Mouse (Mus musculus) limb, embryonic 15.5 days (tissue): ENCODE measurements around the gene Psma2. TPM values are rescaled to one million over a fixed set of nuclear protein-coding genes. Genes with fewer than 3 reads are reported as not detected.

Experiments
- ATAC-seq: fragments of 200-750 bp; cut with Nextera tagmentation; 2 replicates; pipeline ENCODE4 v1.8.0; 2017; ENCODE audit warnings: low read depth, moderate TSS enrichment; ENCODE audit not compliant: insufficient number of reproducible peaks, low FRiP score, low TSS enrichment
- H3K27ac ChIP-seq: fragments of 300-500 bp; sonication (generic); 2 replicates; pipeline ENCODE4 v1.5.1; 2015; ENCODE audit warnings: moderate library complexity, mild to moderate bottlenecking, inconsistent platforms
- H3K27me3 ChIP-seq: fragments of 300-500 bp; sonication (generic); 2 replicates; pipeline ENCODE4 v1.6.1; 2015; ENCODE audit warnings: inconsistent platforms
- H3K36me3 ChIP-seq: fragments of 300-500 bp; sonication (generic); 2 replicates; pipeline ENCODE4 v1.6.1; 2015; ENCODE audit warnings: inconsistent platforms
- H3K4me1 ChIP-seq: fragments of 300-500 bp; sonication (generic); 2 replicates; pipeline ENCODE4 v1.6.1; 2015; ENCODE audit warnings: inconsistent platforms
- H3K4me2 ChIP-seq: fragments of 300-500 bp; sonication (generic); 2 replicates; pipeline ENCODE4 v1.6.1; 2015; ENCODE audit warnings: mild to moderate bottlenecking, inconsistent platforms
- H3K4me3 ChIP-seq: fragments of 300-500 bp; sonication (generic); 2 replicates; pipeline ENCODE4 v1.5.1; 2015; ENCODE audit warnings: mild to moderate bottlenecking, inconsistent platforms
- H3K9ac ChIP-seq: fragments of 300-500 bp; sonication (generic); 2 replicates; pipeline ENCODE4 v1.6.1; 2015; ENCODE audit warnings: inconsistent platforms
- H3K9me3 ChIP-seq: fragments of 300-500 bp; sonication (generic); 2 replicates; pipeline ENCODE4 v1.6.1; 2016; ENCODE audit warnings: inconsistent platforms
- WGBS: fragments of 180-500 bp; shearing (Covaris S2); methylation state at CpG from one replicate; pipeline ENCODE4 v1.1.7; 2015; 5-methylcytosine and 5-hydroxymethylcytosine counted together
- polyA plus RNA-seq: library from polyadenylated mRNA; unstranded; fragments of >200 nt; fragmentation: Nextera tagmentation; extraction: Ambion mirVana; gene quantifications from 2 replicates; pipeline ENCODE4 v1.2.1, GENCODE M21; 2015

The Psma2 gene
- polyA plus RNA-seq, 1 experiment from 2014 or later = 178 TPM

- Histone ChIP-seq H3K4me1 (no peaks in the 10 kb centered on the region), H3K9ac (no peak overlapping the region), H3K9me3 (no peaks in the 10 kb centered on the region), H3K36me3 (no peaks in the 10 kb centered on the region), H3K27me3 (no peaks in the 10 kb centered on the region), H3K27ac (no peak overlapping the region), H3K4me2 (no peak overlapping the region), H3K4me3 (no peak overlapping the region)
- ATAC-seq = no peak
- 13% methylated on average over 2 of the region's 2 CpGs for WGBS
Measured at GRCm38 (mm10) chr13:14670342-14670741, 57.3 kb downstream of the Psma2 start.

GRCm38 (mm10) chr13:14688955-14689354, 75.9 kb downstream of the Psma2 start:
- 69% methylated on average over 3 of the region's 3 CpGs for WGBS
- Histone ChIP-seq H3K36me3 (no peaks in the 10 kb centered on the region), H3K27me3 (no peaks in the 10 kb centered on the region), H3K4me2 (no peak overlapping the region), H3K9me3 (no peaks in the 10 kb centered on the region), H3K27ac (no peak overlapping the region), H3K9ac (no peak overlapping the region), H3K4me3 (no peak overlapping the region), H3K4me1 (no peaks in the 10 kb centered on the region)
- no peak for ATAC-seq

GRCm38 (mm10) chr13:14716801-14717200, 103.8 kb downstream of the Psma2 start:
- Histone ChIP-seq H3K9me3 (no peaks in the 10 kb centered on the region), H3K27ac (peak overlapping the region; percentile 47; the same call in 1 of the 2 replicates), H3K4me1 (no peaks in the 10 kb centered on the region), H3K36me3 (no peaks in the 10 kb centered on the region), H3K4me3 (no peak overlapping the region), H3K27me3 (no peaks in the 10 kb centered on the region), H3K9ac (no peak overlapping the region), H3K4me2 (no peak overlapping the region)
- no peak for ATAC-seq
- 71% methylated on average over 2 of the region's 2 CpGs for WGBS

GRCm38 (mm10) chr13:14717755-14718154, 104.7 kb downstream of the Psma2 start:
- 0 out of 2 replicates have a peak, but pooled peaks have one; percentile 55 for ATAC-seq
- Histone ChIP-seq H3K27ac (peak overlapping the region; percentile 54; the same call in 1 of the 2 replicates), H3K27me3 (no peaks in the 10 kb centered on the region), H3K9me3 (no peaks in the 10 kb centered on the region), H3K36me3 (no peaks in the 10 kb centered on the region), H3K4me3 (no peak overlapping the region), H3K4me1 (no peaks in the 10 kb centered on the region), H3K4me2 (no peak overlapping the region), H3K9ac (no peak overlapping the region)
- 47% methylated on average over 3 of the region's 3 CpGs for WGBS

Other genes starting within 250 kb of the Psma2 start
- gene Hecw1, start 90.0 kb upstream of the Psma2 start, polyA plus RNA-seq = 0.13 and 0.16 TPM in 2 replicates
- 96.2 and 102 TPM in 2 replicates for gene Mrpl32, start 75 bp upstream of the Psma2 start, polyA plus RNA-seq
- 24.6 and 25.8 TPM in 2 replicates for gene AW209491, start 16.9 kb downstream of the Psma2 start, polyA plus RNA-seq